Mouse (Mus musculus) erythroid progenitor cell, adult 5-6 weeks (primary cell): ENCODE measurements around the gene Asic2. TPM values are rescaled to one million over a fixed set of nuclear protein-coding genes. Genes with fewer than 3 reads are reported as not detected.
"Not testable (repeated sequence)": the region's sequence is repeated elsewhere in the genome, so short reads cannot be mapped to it uniquely, and the experiment has no call there.

Experiments used
- ATAC-seq: replicated peaks from 2 replicates; pipeline ENCODE4 v1.8.0; 2016; ENCODE audit warnings: moderate number of reproducible peaks, mild to moderate bottlenecking, moderate TSS enrichment, inconsistent platforms; ENCODE audit not compliant: poor library complexity, low FRiP score, severe bottlenecking
- total RNA-seq, 2 experiments: library from RNA; stranded (forward) in 1 of 2; stranded (reverse) in 1 of 2; fragments of 150-400 nt in 1 of 2; fragments of 186-747, 209-891 nt in 1 of 2; gene quantifications; 2 replicates each; pipeline versions ENCODE4 v1.2.3 to v1.2.4; 2015 to 2017; ENCODE audit warnings: low replicate concordance in 2 of 2

The Asic2 gene
- total RNA-seq, 2 experiments from 2014 or later = 0.76 TPM; not detected in 1

DNA sequence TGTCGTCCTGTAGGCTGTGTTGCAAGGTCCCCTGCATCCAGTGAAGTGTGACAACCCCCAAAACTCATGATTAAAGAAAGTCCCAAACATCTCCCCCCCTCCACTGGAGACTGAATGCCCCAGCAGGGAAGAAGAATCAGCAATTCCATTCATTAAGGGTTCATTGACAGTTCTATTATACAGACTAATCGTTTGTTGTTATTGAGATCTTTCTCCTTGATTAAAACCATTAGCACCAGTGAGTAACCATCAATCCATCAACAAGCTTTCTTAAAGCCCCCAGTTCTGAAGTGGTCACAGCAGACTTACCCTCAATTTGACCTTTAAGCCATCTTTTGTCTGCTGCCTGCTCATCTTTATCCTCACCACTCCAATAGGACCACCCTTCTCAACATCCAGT is 688.2 kb downstream of the Asic2 start:
- no peak for ATAC-seq

DNA sequence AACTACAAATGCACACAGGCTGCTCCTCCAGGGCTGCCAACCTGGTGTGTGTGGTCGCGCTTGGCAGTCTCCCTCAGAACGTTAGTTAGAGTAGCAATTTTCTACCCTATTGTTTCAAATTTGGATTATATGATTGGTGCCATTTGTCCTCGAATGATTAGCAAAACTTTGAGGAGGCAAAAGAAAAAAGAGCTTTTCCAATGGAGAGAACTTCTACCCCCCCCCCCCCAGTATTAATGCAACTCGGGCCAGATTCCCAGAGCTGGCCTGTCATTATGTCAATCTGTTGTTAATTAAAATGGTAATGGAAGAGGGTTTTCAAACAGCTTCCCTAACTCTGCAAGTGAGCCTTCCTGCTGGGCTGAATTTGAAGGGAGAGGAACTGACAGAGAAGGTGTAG is 690.9 kb downstream of the Asic2 start:
- no peak for ATAC-seq

DNA sequence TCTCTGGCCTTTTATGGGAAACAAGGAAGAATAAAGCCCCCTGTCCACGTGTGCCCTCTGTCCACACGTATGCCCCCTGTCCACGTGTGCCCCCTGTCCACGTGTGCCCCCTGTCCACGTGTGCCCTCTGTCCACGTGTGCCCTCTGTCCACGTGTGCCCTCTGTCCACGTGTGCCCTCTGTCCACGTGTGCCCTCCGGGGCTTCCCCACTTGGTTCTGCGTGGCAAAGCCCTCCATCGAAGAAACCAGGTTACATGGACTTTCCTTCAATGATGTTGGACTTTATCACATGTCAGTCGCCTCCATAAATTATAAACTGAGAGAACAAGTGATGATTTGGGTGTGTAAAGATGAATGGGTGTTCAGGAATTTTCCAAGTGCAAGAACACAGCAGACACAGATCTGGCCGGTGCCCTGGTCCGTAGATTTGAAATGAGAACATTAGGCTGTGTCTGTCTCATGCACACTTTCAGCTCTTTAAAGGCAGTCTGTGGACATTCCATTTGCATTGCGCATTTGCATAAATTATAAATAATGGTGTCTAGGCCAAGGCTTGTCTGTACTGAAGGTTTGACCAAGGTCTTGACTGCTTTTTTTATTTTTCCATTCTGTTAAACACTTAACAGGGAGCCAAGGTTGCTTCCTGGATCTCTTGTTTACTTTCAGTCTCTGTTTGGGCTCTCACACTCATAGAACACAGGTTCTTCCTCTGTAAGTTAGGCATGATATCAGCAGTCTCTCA is 695.4 kb downstream of the Asic2 start:
- no peak for ATAC-seq

DNA sequence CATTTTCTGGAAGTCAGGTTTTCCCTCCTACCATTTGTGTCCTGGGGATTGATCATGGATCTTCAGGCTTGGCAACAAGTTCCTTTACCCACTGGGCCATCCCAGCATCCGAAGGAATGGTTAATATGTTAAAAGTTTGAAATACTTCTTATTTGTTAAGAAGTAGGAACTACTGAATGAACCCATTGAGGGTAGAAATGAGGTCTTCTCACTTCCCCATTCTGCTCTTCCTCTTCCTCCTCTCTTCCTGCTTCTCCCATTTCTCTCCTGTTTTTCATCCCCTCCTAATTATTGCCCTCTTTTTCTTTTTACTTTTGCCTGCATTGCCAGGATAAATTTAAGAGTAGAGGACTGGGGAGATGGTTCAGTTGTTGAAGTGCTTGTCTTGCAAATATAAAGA is 696.8 kb downstream of the Asic2 start:
- ATAC-seq = no peak

DNA sequence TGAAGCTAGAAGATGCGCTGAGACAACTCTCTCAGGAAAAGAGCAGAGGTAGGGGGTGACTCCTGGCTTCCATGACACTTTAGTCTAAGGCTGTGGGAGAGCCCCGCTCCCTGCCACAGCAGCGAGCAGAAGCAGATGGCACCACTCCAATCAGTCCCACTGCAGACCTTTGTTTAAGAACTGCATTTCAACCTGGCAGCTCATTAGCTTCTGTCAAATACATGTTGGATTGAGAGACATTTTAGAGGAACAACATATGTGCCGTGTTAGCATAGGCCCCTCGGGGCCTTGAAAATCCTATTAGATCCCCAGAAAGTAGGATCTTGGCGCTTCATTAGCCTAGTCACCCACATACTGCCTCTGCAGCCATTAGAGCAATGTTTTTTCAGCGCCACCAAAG is 697.7 kb downstream of the Asic2 start:
- ATAC-seq = no peak

DNA sequence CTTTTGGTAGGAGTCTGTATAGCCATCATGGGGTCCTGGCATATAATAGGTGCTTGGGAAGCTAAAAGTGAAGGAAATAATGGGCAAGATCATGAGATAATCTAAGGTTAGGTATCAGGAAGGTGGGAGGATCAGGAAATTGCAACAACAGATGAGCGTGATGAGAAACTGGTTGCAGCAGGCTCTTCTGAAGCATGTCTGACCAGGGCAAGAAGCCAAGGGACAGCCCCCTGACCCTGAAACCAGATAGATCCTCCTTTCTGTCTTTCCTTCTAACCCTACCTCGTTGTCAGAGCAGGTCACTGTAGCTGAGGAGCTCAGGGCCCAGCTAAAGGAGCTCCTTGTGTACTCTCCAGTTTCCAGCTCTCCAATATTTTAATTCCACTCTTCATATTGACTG is 704.5 kb downstream of the Asic2 start:
- ATAC-seq = no peak

DNA sequence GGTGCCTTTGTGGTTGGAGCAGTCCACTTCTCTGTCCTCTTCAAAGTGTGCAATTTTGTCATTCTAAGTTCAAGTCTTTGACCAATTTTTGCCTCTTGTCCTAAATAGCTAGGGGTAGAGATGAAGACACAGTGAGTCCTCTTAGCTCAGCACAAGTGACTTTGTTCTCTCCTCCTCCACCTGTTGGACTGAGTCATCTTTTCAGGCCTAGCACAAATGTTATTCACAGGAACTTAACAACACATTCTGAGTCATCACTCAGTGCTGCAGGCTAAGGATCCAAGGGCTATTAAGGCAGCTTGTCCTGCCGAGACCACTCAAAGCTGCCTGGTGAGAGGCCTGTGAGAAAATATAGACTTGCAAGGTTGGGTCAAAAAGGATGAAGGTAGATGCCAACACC is 705.1 kb downstream of the Asic2 start:
- ATAC-seq = no peak

DNA sequence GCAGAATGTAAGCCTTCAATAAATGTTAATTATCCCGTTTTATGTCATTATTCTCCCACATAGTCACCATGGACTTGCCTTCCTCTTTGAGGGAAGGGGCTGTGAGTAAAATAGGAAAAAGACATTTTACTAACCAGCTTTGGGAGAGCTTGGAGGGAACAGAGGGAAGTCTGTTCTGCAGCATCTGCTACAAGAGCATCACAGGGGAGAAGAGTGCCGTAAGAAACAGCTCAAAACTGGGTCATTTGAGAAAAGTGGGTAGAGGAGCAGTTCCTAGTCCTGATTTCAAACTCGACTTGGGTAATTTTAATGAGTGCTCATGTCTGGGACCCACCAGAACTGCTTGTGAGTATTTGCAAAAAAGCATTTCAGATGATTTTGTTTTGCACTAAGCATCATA is 707.0 kb downstream of the Asic2 start:
- ATAC-seq = no peak

DNA sequence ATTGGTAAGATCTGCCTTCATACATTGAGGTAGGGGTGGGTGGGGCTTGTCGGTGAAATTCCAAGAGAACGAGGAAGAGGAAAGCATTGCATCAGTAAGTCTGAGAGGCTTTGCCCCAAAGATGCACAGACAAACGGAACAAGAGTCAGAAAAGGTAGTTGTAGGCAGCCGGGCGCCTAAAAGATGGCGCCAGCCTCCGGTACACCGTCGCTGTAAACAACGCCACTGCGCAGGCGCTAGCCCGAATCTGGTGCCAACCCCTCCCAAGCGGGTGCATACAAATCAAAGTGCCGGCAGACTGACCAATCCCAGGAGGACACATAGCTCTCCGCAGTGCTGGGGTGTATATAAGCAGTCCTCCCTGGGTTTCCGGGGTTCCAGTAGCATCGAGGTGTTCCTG is 727.1 kb downstream of the Asic2 start:
- not testable (repeated sequence) for ATAC-seq

DNA sequence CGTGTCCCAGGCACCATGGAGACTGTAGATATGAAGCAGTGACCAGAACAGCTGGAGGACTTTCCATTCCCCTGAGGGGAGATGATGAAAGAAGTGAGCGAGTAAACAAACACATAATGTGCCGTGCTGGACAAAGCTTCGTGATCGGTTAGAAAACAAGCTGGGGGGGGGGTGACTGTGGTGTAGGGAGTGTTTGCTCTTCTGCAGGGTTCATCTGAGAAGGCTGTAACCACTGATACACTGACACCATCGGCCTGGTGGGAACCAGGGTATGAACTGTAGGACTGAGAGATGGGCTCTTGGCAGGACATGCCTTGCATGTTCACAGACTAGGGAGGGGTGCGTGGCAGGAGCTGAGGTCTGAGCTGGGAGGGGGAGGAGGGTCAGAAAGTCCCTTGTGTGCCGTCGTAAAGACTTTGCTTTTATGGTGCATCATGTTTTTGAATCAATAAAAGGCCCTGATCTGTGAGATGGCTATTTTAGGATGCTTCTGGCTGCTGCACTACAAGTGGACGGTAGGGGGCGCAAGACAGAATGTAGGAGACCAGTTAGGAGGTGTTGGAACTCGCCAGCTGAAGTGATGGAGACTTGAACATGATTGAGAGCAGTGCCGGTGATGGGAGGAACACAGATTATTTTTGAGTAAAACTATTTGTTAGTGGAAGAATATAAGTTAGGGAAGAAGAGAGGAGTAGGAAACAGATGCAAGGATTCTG is 728.1 kb downstream of the Asic2 start:
- no peak for ATAC-seq

DNA sequence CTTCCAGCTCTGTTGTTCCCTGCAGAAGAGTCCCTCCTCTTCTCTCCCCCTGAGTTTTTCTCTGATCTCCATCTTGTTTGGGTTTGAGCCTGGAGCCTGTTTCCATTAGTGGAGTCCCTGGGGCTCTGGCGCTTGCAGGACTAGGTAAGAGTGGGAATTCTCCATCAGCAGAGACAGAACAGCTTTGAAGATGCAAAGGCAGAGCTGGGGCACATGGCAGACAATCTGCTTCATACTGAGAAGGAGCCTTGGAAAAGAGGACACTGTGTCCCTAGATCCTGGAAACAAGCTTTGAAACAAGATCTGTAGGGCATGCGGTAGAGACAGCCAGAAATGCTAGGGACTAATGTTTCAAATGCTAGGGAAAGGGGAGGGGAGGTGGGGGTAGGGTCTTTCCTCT is 729.2 kb downstream of the Asic2 start:
- ATAC-seq = no peak

DNA sequence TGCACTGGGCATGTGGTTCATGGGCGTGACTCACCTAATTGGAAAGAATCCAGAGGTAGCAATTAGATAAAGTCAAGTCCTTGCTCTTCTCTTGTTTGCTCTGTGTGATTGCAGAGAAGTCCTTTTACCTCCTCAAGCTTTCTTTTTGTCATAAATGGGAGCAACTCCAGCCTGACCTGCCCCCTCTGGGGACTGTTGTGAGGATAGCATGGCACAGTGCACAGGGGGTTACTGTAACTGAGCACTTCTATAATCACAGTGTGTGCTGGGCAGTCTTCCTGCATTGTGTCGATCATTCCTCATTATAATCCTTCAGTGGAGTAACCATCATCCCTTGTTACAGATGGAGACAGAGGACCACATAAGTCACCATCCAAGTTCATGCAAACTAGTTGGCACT is 732.2 kb downstream of the Asic2 start:
- no peak for ATAC-seq

DNA sequence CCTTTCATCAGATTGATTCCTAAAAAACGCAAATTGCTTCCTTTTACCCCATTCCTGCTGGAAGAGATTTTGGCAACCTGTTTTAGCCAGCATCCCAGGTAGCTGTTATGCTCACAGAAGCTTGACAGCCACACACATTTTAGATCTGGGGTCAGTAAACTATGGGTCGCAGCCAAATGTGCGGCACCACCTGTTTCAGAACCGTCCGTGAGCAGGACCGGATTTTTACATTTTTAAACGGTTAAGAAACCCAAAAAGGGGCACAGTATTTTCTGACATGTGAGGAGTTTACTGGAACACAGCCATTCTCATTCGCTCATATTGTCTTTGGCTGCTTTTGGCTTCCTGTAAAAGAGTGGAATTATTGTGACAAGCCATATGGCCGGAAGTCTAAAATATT is 744.9 kb downstream of the Asic2 start:
- no peak for ATAC-seq

DNA sequence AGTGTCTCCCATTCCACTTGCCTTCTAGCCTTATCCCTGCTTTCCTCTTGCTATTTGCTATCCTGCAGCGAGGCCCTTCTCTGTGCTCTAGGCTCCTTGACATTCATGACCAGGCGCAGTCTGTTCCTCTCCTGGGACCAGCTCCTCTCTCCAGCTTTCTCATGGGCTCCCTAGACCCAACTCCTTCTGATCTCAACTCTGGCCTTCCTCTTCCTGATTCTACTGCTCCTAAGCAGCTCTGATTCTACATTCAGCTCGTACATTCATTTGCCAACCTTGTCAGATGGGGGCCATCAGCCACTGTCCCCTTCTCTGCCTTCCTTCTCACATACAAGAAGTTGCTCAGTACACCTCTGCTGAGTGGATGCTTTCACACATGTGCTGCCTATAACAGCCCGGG is 747.5 kb downstream of the Asic2 start:
- no peak for ATAC-seq

DNA sequence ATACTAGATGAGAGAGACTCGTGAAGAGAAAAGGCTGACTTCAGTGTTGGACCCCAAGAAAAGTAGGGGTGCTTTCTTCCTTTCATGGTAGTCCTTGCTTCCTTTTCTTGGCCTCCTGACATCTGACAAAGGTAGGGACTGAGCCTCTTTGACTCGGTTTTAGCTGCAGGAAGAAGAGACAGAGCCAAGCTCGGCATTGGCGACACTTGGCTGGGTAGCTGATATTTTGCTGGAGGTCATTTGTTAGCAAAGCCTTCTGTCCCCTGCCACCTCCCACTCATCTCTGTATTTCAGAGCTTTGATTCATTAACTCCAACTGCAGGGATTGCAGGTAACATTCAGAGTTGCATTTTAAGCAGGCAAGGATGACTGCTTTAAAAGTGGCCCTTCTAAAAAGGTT is 762.8 kb downstream of the Asic2 start:
- ATAC-seq = no peak

DNA sequence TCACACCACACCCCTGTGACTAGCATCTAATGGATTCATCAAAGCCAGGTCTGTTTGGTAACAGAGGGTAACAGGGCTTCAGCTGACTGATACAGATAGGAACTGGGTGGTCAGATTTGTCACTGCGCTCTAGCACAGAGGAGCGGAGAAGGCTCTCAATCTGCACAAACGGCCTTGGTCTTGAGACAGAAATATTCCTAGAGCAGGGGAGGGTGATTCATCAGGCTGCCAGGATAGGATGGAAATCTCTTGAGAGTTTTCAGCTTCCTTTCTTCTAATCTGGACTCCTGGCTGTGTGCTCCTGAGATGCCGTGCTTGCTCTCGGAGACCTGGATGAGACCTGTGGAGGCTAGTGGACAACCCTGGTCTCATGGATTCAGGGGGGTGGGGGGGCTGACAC is 765.7 kb downstream of the Asic2 start:
- no peak for ATAC-seq

DNA sequence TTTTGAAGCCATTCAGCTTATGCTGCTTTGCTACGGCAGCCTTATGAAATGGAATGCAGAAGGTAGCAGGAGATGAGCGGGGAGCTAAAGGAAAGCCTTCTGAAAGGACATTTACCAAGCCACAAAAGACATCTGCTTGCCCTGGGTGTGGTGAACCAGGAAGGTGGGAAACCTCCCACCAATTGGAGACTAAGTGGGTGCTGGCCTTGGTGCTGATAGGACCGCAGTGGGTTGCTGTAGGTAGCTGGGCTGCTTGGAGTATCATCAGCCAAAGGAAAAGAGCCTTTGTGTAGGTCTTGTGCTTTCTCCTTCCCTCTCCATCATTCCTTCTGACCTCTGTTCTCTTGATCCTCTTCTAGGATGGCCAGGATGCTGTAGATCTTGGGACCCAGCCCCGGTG is 774.4 kb downstream of the Asic2 start:
- no peak for ATAC-seq

DNA sequence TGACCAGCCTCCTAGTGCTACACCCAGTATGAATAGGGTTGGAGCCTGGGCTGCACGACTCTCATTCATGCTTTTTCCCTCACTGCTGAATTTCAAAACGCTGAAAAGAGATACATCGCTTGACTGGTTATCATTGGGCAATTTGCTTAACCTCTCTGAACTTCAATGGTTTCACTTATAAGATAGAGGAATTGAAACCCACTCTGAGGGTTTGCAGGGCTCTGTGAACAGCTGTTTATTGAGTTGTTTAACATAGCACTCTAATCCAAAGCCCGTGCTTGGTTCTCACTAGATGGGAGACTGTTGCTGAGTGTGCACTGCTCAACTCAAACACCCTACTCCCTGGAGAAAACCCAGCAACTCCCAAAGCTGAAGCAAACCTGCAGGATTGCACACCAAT is 776.1 kb downstream of the Asic2 start:
- no peak for ATAC-seq

DNA sequence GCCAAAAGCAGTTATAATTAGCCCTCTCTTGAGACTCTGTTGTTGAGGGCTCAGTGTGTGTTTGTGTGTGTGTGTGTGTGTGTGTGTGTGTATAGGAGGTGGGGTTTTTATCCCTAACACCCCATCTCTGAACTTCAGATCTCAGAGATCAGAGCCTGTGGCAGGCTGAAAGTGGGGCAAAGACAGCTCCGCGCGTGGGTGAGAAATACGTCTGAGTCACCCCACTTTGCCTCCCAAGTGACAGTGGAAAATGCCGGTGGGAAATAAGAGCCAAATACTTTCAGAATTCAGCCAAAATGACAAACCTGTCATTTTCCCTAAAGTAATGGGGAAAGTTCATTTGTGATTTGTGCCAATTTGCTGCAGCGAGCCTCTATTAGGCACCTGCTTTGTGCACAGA is 779.2 kb downstream of the Asic2 start:
- no peak for ATAC-seq

DNA sequence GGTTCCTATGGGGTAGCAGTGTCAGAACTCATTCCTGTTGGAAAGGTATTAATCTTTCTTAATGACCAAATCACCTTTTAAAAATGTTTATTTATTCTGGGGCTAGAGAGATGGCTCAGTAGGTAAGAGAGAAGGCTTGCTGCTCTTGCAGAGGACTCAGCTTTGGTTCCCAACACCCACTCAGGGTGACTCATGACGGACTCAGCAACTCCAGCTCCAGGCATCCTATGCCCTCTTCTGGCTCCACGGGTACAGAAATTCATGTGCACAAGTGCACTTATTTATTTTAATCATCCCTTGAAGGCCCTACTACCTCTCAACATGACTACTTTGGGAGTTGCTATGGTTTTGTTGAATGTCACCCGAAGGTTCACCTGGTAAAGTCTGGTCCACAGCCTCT is 780.4 kb downstream of the Asic2 start:
- ATAC-seq = no peak

DNA sequence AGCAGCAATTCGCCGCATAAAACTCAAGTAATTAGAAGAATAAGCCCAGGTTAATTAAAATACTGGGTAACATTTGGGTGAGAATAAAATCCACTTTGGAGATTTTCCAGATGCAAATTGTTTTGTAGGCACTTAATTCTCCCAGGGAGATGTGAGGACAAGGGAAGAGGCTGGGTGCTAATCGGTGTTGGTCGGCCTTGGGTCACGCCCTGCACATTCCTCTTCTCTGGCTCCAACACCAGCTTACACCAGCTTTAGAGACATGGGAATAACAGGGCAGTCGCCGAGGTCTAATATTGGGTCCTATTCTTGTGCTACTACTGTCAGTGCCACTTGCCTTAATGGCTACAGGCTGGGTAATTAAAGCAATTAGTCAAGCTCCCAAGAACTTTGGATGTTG is 783.5 kb downstream of the Asic2 start:
- no peak for ATAC-seq

DNA sequence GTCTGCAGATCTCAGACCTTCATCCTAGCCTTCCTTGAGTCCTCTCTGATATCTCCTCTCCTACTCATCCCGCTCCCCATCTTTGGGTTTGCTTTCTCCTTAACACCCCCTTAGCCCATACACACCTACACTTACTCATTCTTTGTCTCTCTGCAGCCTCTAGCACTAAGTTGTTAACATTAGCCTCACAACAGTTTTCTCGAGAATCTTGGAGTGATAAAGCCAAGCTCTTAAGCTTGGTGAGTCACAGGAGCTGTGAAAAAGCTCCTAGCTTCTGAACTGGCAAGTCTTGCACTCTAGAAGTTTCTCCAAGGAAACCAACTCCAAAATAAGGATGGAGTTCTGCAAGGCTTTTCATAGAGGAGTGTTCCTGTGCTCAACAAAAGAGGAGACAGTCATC is 803.4 kb downstream of the Asic2 start:
- ATAC-seq = no peak
